Mouse (Mus musculus) adipose tissue, adult 10 weeks (tissue): ENCODE measurements around the gene Ccn5. TPM values are rescaled to one million over a fixed set of nuclear protein-coding genes. Genes with fewer than 3 reads are reported as not detected.

ENCODE experiments used
- polyA plus RNA-seq: library from polyadenylated mRNA; stranded (reverse); fragments of 350-450 nt; fragmentation: Illumina TruSeq; extraction: RNeasy Lipid Tissue Mini Kit (QIAGEN cat#74804); gene quantifications from one replicate; pipeline ENCODE4 v1.2.3, GENCODE M21; 2014; ENCODE audit warnings: low read depth, low replicate concordance

Ccn5 gene
- polyA plus RNA-seq: 9.1 TPM

GRCm38 (mm10) chr2:163820607-163821006 lies at the start of gene Ccn5:
Ccn5 (plus strand) TSS chr2:163820861.

GRCm38 (mm10) chr2:163853461-163853901 lies 32.8 kb downstream of the Ccn5 start, which contains the start of gene Kcnk15:
Kcnk15 (plus strand) TSS chr2:163853651.

Other genes with a start within 250 kb of the Ccn5 start
- 14.7 TPM for gene Ttpal, start 218.5 kb upstream of the Ccn5 start, polyA plus RNA-seq
- gene Serinc3, start 175.7 kb upstream of the Ccn5 start, polyA plus RNA-seq: 547 TPM
- gene Pkig, start 162.5 kb upstream of the Ccn5 start, polyA plus RNA-seq: 65.9 TPM
- gene Ada, start 70.6 kb upstream of the Ccn5 start, polyA plus RNA-seq: 3.2 TPM
- gene Kcnk15, start 32.8 kb downstream of the Ccn5 start, polyA plus RNA-seq: not detected
- 2.0 TPM for gene Rims4, start 97.8 kb downstream of the Ccn5 start, polyA plus RNA-seq
- gene Ywhab, start 174.1 kb downstream of the Ccn5 start, polyA plus RNA-seq: 238 TPM
- gene Pabpc1l, start 204.6 kb downstream of the Ccn5 start, polyA plus RNA-seq: 55.3 TPM
- 20.6 TPM for gene Stk4, start 249.5 kb downstream of the Ccn5 start, polyA plus RNA-seq